Comparison of ENCODE assay signal across 8 mouse cellular contexts in genomic region chr1:153665066-153665715, GRCm38 (mm10). TPM values are rescaled to one million over a fixed set of nuclear protein-coding genes. Genes with fewer than 3 reads are reported as not detected.
DNase-seq lines count a peak whose midpoint lies in the region; ATAC-seq and TF ChIP-seq lines count a peak whose summit lies in the region.

No protein-coding gene starts in this region.

- H3K9ac ChIP-seq in liver, embryonic 14.5 days (replicated peaks): no peak overlapping the region
- H3K9ac ChIP-seq in hindbrain, embryonic 16.5 days (ENCODE audit: low read depth, low read length): peak overlapping the region; percentile 55

- H3K4me2 ChIP-seq in liver, embryonic 14.5 days (ENCODE audit: low read depth): no peak overlapping the region
- peak overlapping the region; percentile 53 for H3K4me2 ChIP-seq in hindbrain, embryonic 16.5 days (ENCODE audit: low read length)

- H3K4me1 ChIP-seq in liver, embryonic 14.5 days (replicated peaks; ENCODE audit: control insufficient read depth in 2 of 2, insufficient read depth in 2 of 2, low read length in 1 of 2): no peaks in the 10 kb centered on the region
- peaks cover 65% of the 10 kb centered on the region for H3K4me1 ChIP-seq in hindbrain, embryonic 16.5 days (ENCODE audit: control insufficient read depth, insufficient read depth, low read depth, low read length)

- DNase-seq in liver, embryonic 14.5 days (ENCODE audit: low read depth in 3 of 3, low spot score in 3 of 3): no peak
- no peak for DNase-seq in liver
- DNase-seq in embryo, embryonic 11 days: peak; percentile 64
- DNase-seq in neural tube, embryonic 10.5 days (ENCODE audit: extremely low spot score, low spot score): peak; percentile 54
- no peak for DNase-seq in thymus, postnatal 36 days
- DNase-seq in urinary bladder, postnatal 4 days (ENCODE audit: low spot score in 2 of 2): no peak

- no peak for TF ChIP-seq EP300 in liver, embryonic 14.5 days (IDR thresholded peaks at IDR 0.05; ENCODE audit: low read depth)

- TF ChIP-seq CTCF in liver, embryonic 14.5 days (IDR thresholded peaks at IDR 0.05; ENCODE audit: low read depth): peak; percentile 7; the same call in 1 of the 2 replicates

- H3K27me3 ChIP-seq in liver, embryonic 14.5 days (ENCODE audit: control insufficient read depth, insufficient read depth, low read length): no peaks in the 10 kb centered on the region; the same call in 1 of the 2 replicates
- H3K27me3 ChIP-seq in hindbrain, embryonic 16.5 days (replicated peaks; ENCODE audit: control insufficient read depth, insufficient read depth, low read length): no peaks in the 10 kb centered on the region

- no peak overlapping the region for H3K4me3 ChIP-seq in liver, embryonic 14.5 days (ENCODE audit: insufficient read depth in 1 of 2, low read depth in 2 of 2, low read length in 2 of 2)
- H3K4me3 ChIP-seq in hindbrain, embryonic 16.5 days (ENCODE audit: low read length): peak overlapping the region; percentile 22

- no peaks in the 10 kb centered on the region for H3K9me3 ChIP-seq in liver, embryonic 14.5 days (ENCODE audit: control insufficient read depth, low read length)
- H3K9me3 ChIP-seq in hindbrain, embryonic 16.5 days (ENCODE audit: control insufficient read depth, low read length): no peaks in the 10 kb centered on the region

- no peak for ATAC-seq in liver, embryonic 14.5 days (ENCODE audit: insufficient read depth)
- ATAC-seq in hindbrain, embryonic 16.5 days: peak; percentile 77
- no peak for ATAC-seq in megakaryocyte progenitor cell, adult 5-6 weeks (replicated peaks; ENCODE audit: poor library complexity)

- no peak overlapping the region for H3K27ac ChIP-seq in liver, embryonic 14.5 days
- H3K27ac ChIP-seq in hindbrain, embryonic 16.5 days (ENCODE audit: low read depth, low read length): peak overlapping the region; percentile 78

- 16% methylated on average over 10 of the region's 10 CpGs for WGBS in liver, embryonic 14.5 days (ENCODE audit: insufficient replicate concordance)
- WGBS in hindbrain, embryonic 16.5 days: 4% methylated on average over 10 of the region's 10 CpGs

- no peaks in the 10 kb centered on the region for H3K36me3 ChIP-seq in liver, embryonic 14.5 days (replicated peaks; ENCODE audit: control insufficient read depth, insufficient read depth, low read depth)
- H3K36me3 ChIP-seq in hindbrain, embryonic 16.5 days (ENCODE audit: control insufficient read depth, insufficient read depth, low read length): no peaks in the 10 kb centered on the region

RNA-seq across cellular contexts. Expression of gene Rgs8, which starts 12.4 kb away (rescaled TPM):
- 0.01 and 0.02 TPM in 2 replicates for polyA plus RNA-seq in liver, embryonic 14.5 days (2012; rRNA removed)
- polyA plus RNA-seq in liver, embryonic 14.5 days (2014; fragmentation: Nextera tagmentation; extraction: Ambion mirVana): not detected in 2 replicates
- 18.8 and 22.9 TPM in 2 replicates for polyA plus RNA-seq in hindbrain, embryonic 16.5 days (2015; fragmentation: Nextera tagmentation; extraction: Ambion mirVana)
- total RNA-seq in megakaryocyte progenitor cell, adult 5-6 weeks (2015): 0.17 and 1.1 TPM in 2 replicates
- 0.25 and 0.37 TPM in 2 replicates for total RNA-seq in megakaryocyte progenitor cell, adult 5-6 weeks (2017)

Comparison
In these comparisons a context has a peak if more than half of its experiments do, and no peak if none do; other contexts are left out.
1. DNase-seq: peak in embryo, embryonic 11 days (single experiment) and neural tube, embryonic 10.5 days (single experiment); none in liver, embryonic 14.5 days (0 of 3), liver (single experiment), thymus, postnatal 36 days (0 of 2) and urinary bladder, postnatal 4 days (0 of 2).
2. RNA of gene Rgs8, which starts 12.4 kb away (polyA plus RNA-seq): 18.8 to 22.9 TPM in hindbrain, embryonic 16.5 days; 0.01 to 0.02 TPM in liver, embryonic 14.5 days; every median in the first group is over 10 times any median in the second.